Mouse (Mus musculus): Measurements from ENCODE around the gene Tbc1d32.

GRCm38 (mm10) chr10:56198691-56199090, 29.8 kb downstream of the Tbc1d32 start:
- TF ChIP-seq CTCF (IDR thresholded peaks at IDR 0.05; ENCODE audit: control insufficient read depth, insufficient read depth, low read length) (no peak), POLR2A (IDR thresholded peaks at IDR 0.05; ENCODE audit: borderline replicate concordance, control insufficient read depth, low read depth, low read length) (no peak)
